Mouse (Mus musculus): ENCODE data around the gene Snap47. TPM values are rescaled to one million over a fixed set of nuclear protein-coding genes. Genes with fewer than 3 reads are reported as not detected.
A peak's percentile ranks its signal among the peaks of the same experiment; 100 is the strongest.

The Snap47 gene
- polyA plus RNA-seq, 1 experiment from 2014 or later = 121 TPM

- no peak overlapping the region for H3K4me3 ChIP-seq (replicated peaks)
- H3K4me2 ChIP-seq (replicated peaks) = no peak overlapping the region
- WGBS = 86% methylated on average over 2 of the region's 2 CpGs
- peaks cover 13% of the 10 kb centered on the region for H3K4me1 ChIP-seq
- no peak overlapping the region for H3K27ac ChIP-seq (replicated peaks)
- H3K27me3 ChIP-seq = no peaks in the 10 kb centered on the region
- 0 out of 2 replicates have a peak, but pooled peaks cover under 1% of the 10 kb centered on the region for H3K9me3 ChIP-seq (replicated peaks)
- H3K36me3 ChIP-seq = peaks cover 59% of the 10 kb centered on the region
- ATAC-seq (ENCODE audit: insufficient number of reproducible peaks, low FRiP score, low TSS enrichment, low read depth) = no peak
- H3K9ac ChIP-seq = no peak overlapping the region
Observed at GRCm38 (mm10) chr11:59456891-59457290, 5.9 kb upstream of the Snap47 start.

- Histone ChIP-seq H3K9ac (no peak overlapping the region), H3K4me1 (peaks cover 14% of the 10 kb centered on the region), H3K27ac (replicated peaks) (no peak overlapping the region), H3K27me3 (no peaks in the 10 kb centered on the region), H3K9me3 (replicated peaks) (no peaks in the 10 kb centered on the region), H3K4me2 (replicated peaks) (no peak overlapping the region), H3K4me3 (replicated peaks) (no peak overlapping the region), H3K36me3 (peaks cover 56% of the 10 kb centered on the region)
- no peak for ATAC-seq (ENCODE audit: insufficient number of reproducible peaks, low FRiP score, low TSS enrichment, low read depth)
- 92% methylated on average over 2 of the region's 2 CpGs for WGBS
Observed at GRCm38 (mm10) chr11:59456346-59456745, 5.4 kb upstream of the Snap47 start.

GRCm38 (mm10) chr11:59450230-59450771 is 685 bp downstream of the Snap47 start:
- no peaks in the 10 kb centered on the region for H3K27me3 ChIP-seq
- H3K4me3 ChIP-seq (replicated peaks) = peak overlapping the region; percentile 89
- no peaks in the 10 kb centered on the region for H3K9me3 ChIP-seq (replicated peaks)
- ATAC-seq (ENCODE audit: insufficient number of reproducible peaks, low FRiP score, low TSS enrichment, low read depth) = peak; percentile 51
- H3K4me1 ChIP-seq = peaks cover 22% of the 10 kb centered on the region
- H3K4me2 ChIP-seq (replicated peaks) = peak overlapping the region; percentile 75
- H3K9ac ChIP-seq = peak overlapping the region; percentile 73
- WGBS = under 1% methylated on average over 38 of the region's 38 CpGs
- peaks cover 27% of the 10 kb centered on the region for H3K36me3 ChIP-seq
- H3K27ac ChIP-seq (replicated peaks) = peak overlapping the region; percentile 85

GRCm38 (mm10) chr11:59449741-59450229 is 1.2 kb downstream of the Snap47 start, which contains the start of gene Jmjd4:
Jmjd4 (plus strand) TSS chr11:59450045.
- WGBS = under 1% methylated on average over 38 of the region's 40 CpGs
- Histone ChIP-seq H3K27ac (replicated peaks) (peak within 1 kb of the TSS; percentile 85), H3K4me1 (peaks cover 22% of the 10 kb centered on the region), H3K4me2 (replicated peaks) (peak within 1 kb of the TSS; percentile 75), H3K9ac (peak within 1 kb of the TSS; percentile 73), H3K4me3 (replicated peaks) (peak within 1 kb of the TSS; percentile 89), H3K9me3 (replicated peaks) (no peaks in the 10 kb centered on the region), H3K27me3 (no peaks in the 10 kb centered on the region), H3K36me3 (peaks cover 22% of the 10 kb centered on the region)
- peak; percentile 89 for ATAC-seq (ENCODE audit: insufficient number of reproducible peaks, low FRiP score, low TSS enrichment, low read depth)

- Histone ChIP-seq H3K9ac (no peak overlapping the region), H3K4me3 (replicated peaks) (no peak overlapping the region), H3K27me3 (no peaks in the 10 kb centered on the region), H3K4me1 (no peaks in the 10 kb centered on the region), H3K4me2 (replicated peaks) (no peak overlapping the region), H3K36me3 (peaks cover 6% of the 10 kb centered on the region; the same call in 1 of the 2 replicates), H3K9me3 (replicated peaks) (no peaks in the 10 kb centered on the region), H3K27ac (replicated peaks) (no peak overlapping the region)
- ATAC-seq (ENCODE audit: insufficient number of reproducible peaks, low FRiP score, low TSS enrichment, low read depth) = no peak
Observed at GRCm38 (mm10) chr11:59443102-59443501, 7.9 kb downstream of the Snap47 start.

GRCm38 (mm10) chr11:59437954-59438353 is 13.0 kb downstream of the Snap47 start:
- H3K4me2 ChIP-seq (replicated peaks) = no peak overlapping the region
- H3K4me1 ChIP-seq = no peaks in the 10 kb centered on the region
- no peak for ATAC-seq (ENCODE audit: insufficient number of reproducible peaks, low FRiP score, low TSS enrichment, low read depth)
- H3K27me3 ChIP-seq = no peaks in the 10 kb centered on the region
- peaks cover 36% of the 10 kb centered on the region for H3K36me3 ChIP-seq
- H3K9ac ChIP-seq = no peak overlapping the region
- 0 out of 2 replicates have a peak, but pooled peaks cover 5% of the 10 kb centered on the region for H3K9me3 ChIP-seq (replicated peaks)
- WGBS = 92% methylated on average over 12 of the region's 12 CpGs
- H3K27ac ChIP-seq (replicated peaks) = no peak overlapping the region
- H3K4me3 ChIP-seq (replicated peaks) = no peak overlapping the region

GRCm38 (mm10) chr11:59432261-59432660 is 18.7 kb downstream of the Snap47 start:
- Histone ChIP-seq H3K36me3 (peaks cover 50% of the 10 kb centered on the region), H3K9ac (no peak overlapping the region), H3K27ac (replicated peaks) (no peak overlapping the region), H3K27me3 (no peaks in the 10 kb centered on the region), H3K4me3 (replicated peaks) (no peak overlapping the region), H3K4me1 (no peaks in the 10 kb centered on the region), H3K4me2 (replicated peaks) (no peak overlapping the region), H3K9me3 (replicated peaks) (0 out of 2 replicates have a peak, but pooled peaks cover 5% of the 10 kb centered on the region)
- 67% methylated on average over 3 of the region's 3 CpGs for WGBS
- ATAC-seq (ENCODE audit: insufficient number of reproducible peaks, low FRiP score, low TSS enrichment, low read depth) = no peak

GRCm38 (mm10) chr11:59429959-59430358 is 21.0 kb downstream of the Snap47 start:
- Histone ChIP-seq H3K9me3 (replicated peaks) (no peaks in the 10 kb centered on the region), H3K27ac (replicated peaks) (no peak overlapping the region), H3K4me2 (replicated peaks) (no peak overlapping the region), H3K27me3 (no peaks in the 10 kb centered on the region), H3K4me1 (peaks cover 8% of the 10 kb centered on the region), H3K36me3 (peaks cover 48% of the 10 kb centered on the region), H3K9ac (no peak overlapping the region), H3K4me3 (replicated peaks) (no peak overlapping the region)
- WGBS = 83% methylated on average over 1 of the region's 1 CpGs
- no peak for ATAC-seq (ENCODE audit: insufficient number of reproducible peaks, low FRiP score, low TSS enrichment, low read depth)

GRCm38 (mm10) chr11:59428057-59428660 is 22.8 kb downstream of the Snap47 start:
- peaks cover 48% of the 10 kb centered on the region for H3K36me3 ChIP-seq
- H3K27ac ChIP-seq (replicated peaks) = no peak overlapping the region
- 83% methylated on average over 9 of the region's 9 CpGs for WGBS
- no peaks in the 10 kb centered on the region for H3K9me3 ChIP-seq (replicated peaks)
- no peak overlapping the region for H3K9ac ChIP-seq
- H3K27me3 ChIP-seq = no peaks in the 10 kb centered on the region
- no peak overlapping the region for H3K4me3 ChIP-seq (replicated peaks)
- H3K4me1 ChIP-seq = peaks cover 16% of the 10 kb centered on the region
- no peak overlapping the region for H3K4me2 ChIP-seq (replicated peaks)
- ATAC-seq (ENCODE audit: insufficient number of reproducible peaks, low FRiP score, low TSS enrichment, low read depth) = no peak

- no peak overlapping the region for H3K9ac ChIP-seq
Observed at GRCm38 (mm10) chr11:59425671-59426101, 25.3 kb downstream of the Snap47 start.

GRCm38 (mm10) chr11:59423010-59423588 is 27.9 kb downstream of the Snap47 start:
- H3K9me3 ChIP-seq (replicated peaks) = no peaks in the 10 kb centered on the region
- no peak overlapping the region for H3K4me2 ChIP-seq (replicated peaks)
- peaks cover 57% of the 10 kb centered on the region for H3K4me1 ChIP-seq
- H3K4me3 ChIP-seq (replicated peaks) = no peak overlapping the region
- WGBS = 46% methylated on average over 5 of the region's 5 CpGs
- 0 out of 2 replicates have a peak overlapping the region, but pooled peaks have one; percentile 9 for H3K27ac ChIP-seq (replicated peaks)
- H3K27me3 ChIP-seq = no peaks in the 10 kb centered on the region
- H3K36me3 ChIP-seq = peaks cover 49% of the 10 kb centered on the region
- no peak for ATAC-seq (ENCODE audit: insufficient number of reproducible peaks, low FRiP score, low TSS enrichment, low read depth)
- H3K9ac ChIP-seq = no peak overlapping the region

More at GRCm38 (mm10) chr11:59425671-59426101, 25.3 kb downstream of the Snap47 start:
- no peaks in the 10 kb centered on the region for H3K27me3 ChIP-seq
- no peak overlapping the region for H3K4me2 ChIP-seq (replicated peaks)
- 26% methylated on average over 7 of the region's 7 CpGs for WGBS
- H3K36me3 ChIP-seq = peaks cover 47% of the 10 kb centered on the region
- ATAC-seq (ENCODE audit: insufficient number of reproducible peaks, low FRiP score, low TSS enrichment, low read depth) = no peak; the same call in 1 of the 2 replicates
- H3K9me3 ChIP-seq (replicated peaks) = no peaks in the 10 kb centered on the region
- no peak overlapping the region for H3K4me3 ChIP-seq (replicated peaks)
- H3K4me1 ChIP-seq = peaks cover 33% of the 10 kb centered on the region
- H3K27ac ChIP-seq (replicated peaks) = no peak overlapping the region; the same call in 1 of the 2 replicates

All from embryonic facial prominence, embryonic 15.5 days (tissue).